Comparison of ENCODE assay signal across 10 mouse cellular contexts in genomic region chr3:129590548-129591226, GRCm38 (mm10). TPM values are rescaled to one million over a fixed set of nuclear protein-coding genes. Genes with fewer than 3 reads are reported as not detected.
DNase-seq lines count a peak whose midpoint lies in the region; ATAC-seq and TF ChIP-seq lines count a peak whose summit lies in the region.
"Had no signal": no experiment of that assay in that cellular context is flagged by ENCODE, and none has a peak within 500 bp of the region (broad histone marks: within the 10 kb centered on the region; RNA-seq: fewer than 3 reads in every experiment).

No protein-coding gene starts in this region.

- H3K27ac ChIP-seq in cerebellum, adult 2 months (ENCODE audit: insufficient read depth, low read length) = no peak overlapping the region
- peak overlapping the region; percentile 91 for H3K27ac ChIP-seq in brown adipose tissue, adult 24 weeks (replicated peaks; ENCODE audit: low read depth, low read length)
- peak overlapping the region; percentile 83 for H3K27ac ChIP-seq in heart, embryonic 16.5 days (ENCODE audit: low read length)
- H3K27ac ChIP-seq: embryonic facial prominence, embryonic 15.5 days had no signal

- peak overlapping the region; percentile 57 for H3K9ac ChIP-seq in heart, embryonic 16.5 days (ENCODE audit: low read length)
- H3K9ac ChIP-seq: embryonic facial prominence, embryonic 15.5 days had no signal

- peaks cover 21% of the 10 kb centered on the region for H3K4me1 ChIP-seq in cerebellum, adult 2 months (ENCODE audit: control insufficient read depth, insufficient read depth, low read length)
- peaks cover 6% of the 10 kb centered on the region for H3K4me1 ChIP-seq in brown adipose tissue, adult 24 weeks (ENCODE audit: control insufficient read depth, insufficient read depth, insufficient read length, low read length)
- peaks cover 42% of the 10 kb centered on the region for H3K4me1 ChIP-seq in heart, embryonic 16.5 days (ENCODE audit: control insufficient read depth, insufficient read depth, low read length)

- 59% methylated on average over 17 of the region's 17 CpGs for WGBS in cerebellum, adult 2 months
- 54% methylated on average over 17 of the region's 17 CpGs for WGBS in heart, embryonic 16.5 days

- H3K27me3 ChIP-seq in cerebellum, adult 2 months (ENCODE audit: control insufficient read depth, insufficient read depth, low read length) = no peaks in the 10 kb centered on the region
- H3K27me3 ChIP-seq in heart, embryonic 16.5 days (ENCODE audit: control insufficient read depth, insufficient read depth, low read length) = no peaks in the 10 kb centered on the region
- H3K27me3 ChIP-seq: embryonic facial prominence, embryonic 15.5 days; megakaryocyte, embryonic 14.5 days had no signal

- ATAC-seq in heart, embryonic 16.5 days (replicated peaks; ENCODE audit: extremely low read depth, insufficient read depth, low FRiP score) = peak; percentile 82

- no peak for TF ChIP-seq POLR2A in cerebellum, adult 2 months (IDR thresholded peaks at IDR 0.05; ENCODE audit: borderline replicate concordance, insufficient read depth, low read length)

- no peak overlapping the region for H3K4me3 ChIP-seq in cerebellum, adult 2 months (replicated peaks; ENCODE audit: insufficient read depth, low read depth, low read length)
- H3K4me3 ChIP-seq in brown adipose tissue, adult 24 weeks (ENCODE audit: insufficient read depth, low read depth, low read length) = no peak overlapping the region
- H3K4me3 ChIP-seq in heart, embryonic 16.5 days (ENCODE audit: low read length) = peak overlapping the region; percentile 30
- H3K4me3 ChIP-seq: embryonic facial prominence, embryonic 15.5 days; megakaryocyte, embryonic 14.5 days had no signal

- no peak for TF ChIP-seq CTCF in cerebellum, adult 2 months (IDR thresholded peaks at IDR 0.05; ENCODE audit: borderline replicate concordance, insufficient read depth, low read depth, low read length)

- no peaks in the 10 kb centered on the region for H3K9me3 ChIP-seq in heart, embryonic 16.5 days (replicated peaks; ENCODE audit: control insufficient read depth, low read length)
- H3K9me3 ChIP-seq: embryonic facial prominence, embryonic 15.5 days; megakaryocyte, embryonic 14.5 days had no signal

- DNase-seq in cerebellum, adult 2 months = peak; percentile 38 to 45
- no peak for DNase-seq in cerebellum, postnatal 4 days (ENCODE audit: low spot score in 2 of 2)
- peak; percentile 25 for DNase-seq in lung, postnatal 25 days (ENCODE audit: low spot score)
- peak; percentile 59 to 65 for DNase-seq in spleen, adult 18-20 months
- no peak for DNase-seq in urinary bladder, postnatal 10 days (ENCODE audit: low spot score)
- DNase-seq in kidney, adult 11 months = no peak

- H3K36me3 ChIP-seq in heart, embryonic 16.5 days (ENCODE audit: control insufficient read depth, insufficient read depth) = no peaks in the 10 kb centered on the region
- H3K36me3 ChIP-seq: embryonic facial prominence, embryonic 15.5 days had no signal

- peak overlapping the region; percentile 58 for H3K4me2 ChIP-seq in heart, embryonic 16.5 days (ENCODE audit: low read depth, low read length)
- H3K4me2 ChIP-seq: embryonic facial prominence, embryonic 15.5 days had no signal

RNA-seq across cellular contexts. Expression of gene Elovl6, which starts 58.5 kb away (rescaled TPM):
- 38.3 and 40.6 TPM in 2 replicates for polyA plus RNA-seq in cerebellum, adult 2 months (2012; rRNA removed)
- 307 and 735 TPM in 2 replicates for polyA plus RNA-seq in brown adipose tissue, adult 24 weeks (2012; ENCODE audit: insufficient read depth, insufficient read length, missing spikeins)
- 8.2 and 10.2 TPM in 2 replicates for polyA plus RNA-seq in heart, embryonic 16.5 days (2015; fragmentation: Nextera tagmentation; extraction: Ambion mirVana)

Comparison
In these comparisons a context has a peak if more than half of its experiments do, and no peak if none do; other contexts are left out.
1. DNase-seq: peak in cerebellum, adult 2 months (2 of 2), lung, postnatal 25 days (single experiment) and spleen, adult 18-20 months (2 of 2); none in cerebellum, postnatal 4 days (0 of 2), urinary bladder, postnatal 10 days (single experiment) and kidney, adult 11 months (single experiment).